Mouse (Mus musculus): Measurements from ENCODE around the gene Xdh.

DNA sequence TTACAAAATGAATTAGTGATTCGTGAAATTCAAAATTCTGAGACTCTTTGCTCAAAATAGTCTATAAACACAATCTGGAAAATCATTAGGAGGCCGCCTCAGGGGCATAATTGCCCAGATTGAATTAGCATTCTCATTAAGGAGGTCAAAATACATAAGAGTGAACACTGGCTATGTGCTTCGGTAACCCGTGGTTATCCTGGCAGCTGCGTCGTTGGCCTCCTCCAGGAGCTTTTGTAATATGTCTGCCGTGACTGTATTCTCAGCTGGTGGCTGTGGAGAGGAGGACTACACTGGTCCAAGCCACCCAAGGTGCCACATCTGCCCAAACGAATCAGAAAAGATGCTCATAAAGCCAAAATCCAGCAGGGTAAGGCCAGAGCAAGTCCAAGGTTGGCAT is 30.5 kb downstream of the Xdh start:
- no peak for TF ChIP-seq ZMIZ1 (IDR thresholded peaks at IDR 0.05; ENCODE audit: low read depth, low read length)
- TF ChIP-seq TCF12 (IDR thresholded peaks at IDR 0.05; ENCODE audit: low read depth, low read length), result no peak
- TF ChIP-seq CTCF (conservative IDR thresholded peaks at IDR 0.05 in 1 of 2, IDR thresholded peaks at IDR 0.05 in 1 of 2; ENCODE audit: low read depth in 2 of 2, low read length in 2 of 2), result no peak
- no peak for TF ChIP-seq ZC3H11A (IDR thresholded peaks at IDR 0.05; ENCODE audit: low read depth, low read length)
- no peak for TF ChIP-seq ZNF384 (IDR thresholded peaks at IDR 0.05; ENCODE audit: low read depth, low read length)
